Mouse (Mus musculus) CH12.LX (cell line): ENCODE measurements at regions not wholly inside any gene's neighbourhood (a gene's known extent, or its start where the extent isn't known, plus 50 kb on each side); places are given as distances from the start of the nearest gene placed in this dataset.

Source experiments
- E2F4 ChIP-seq: IDR thresholded peaks from 2 replicates; pipeline ENCODE4 v1.6.1; 2011; ENCODE audit warnings: low read depth, low read length, improper control_type of control experiment; ENCODE audit not compliant: insufficient replicate concordance
- ELF1 ChIP-seq: IDR thresholded peaks from 2 replicates; pipeline ENCODE4 v1.6.1; 2014; ENCODE audit warnings: low read depth, mild to moderate bottlenecking, inconsistent platforms, low read length, improper control_type of control experiment
- EP300 ChIP-seq: IDR thresholded peaks from 2 replicates; pipeline ENCODE4 v1.6.1; 2011; ENCODE audit warnings: low read length, improper control_type of control experiment
- JUND ChIP-seq: conservative IDR thresholded peaks from 2 replicates; pipeline ENCODE4 v1.6.1; 2011; ENCODE audit warnings: low read depth, low read length, improper control_type of control experiment
- KAT2A ChIP-seq: IDR thresholded peaks from 2 replicates; pipeline ENCODE4 v1.6.1; 2012; ENCODE audit warnings: low read length, improper control_type of control experiment, inconsistent platforms; ENCODE audit not compliant: insufficient replicate concordance
- MAX ChIP-seq: IDR thresholded peaks from 2 replicates; pipeline ENCODE4 v1.6.1; 2011; ENCODE audit warnings: low read length, improper control_type of control experiment
- POLR2A ChIP-seq: IDR thresholded peaks from 2 replicates; pipeline ENCODE4 v1.6.1; 2011; ENCODE audit warnings: low read depth, mild to moderate bottlenecking, improper control_type of control experiment, low read length
- SMC3 ChIP-seq: IDR thresholded peaks from 2 replicates; pipeline ENCODE4 v1.6.1; 2011; ENCODE audit warnings: low read depth, low read length, improper control_type of control experiment
- ZC3H11A ChIP-seq: IDR thresholded peaks from 2 replicates; pipeline ENCODE4 v1.6.1; 2012; ENCODE audit warnings: low read depth, mild to moderate bottlenecking, inconsistent platforms, low read length, improper control_type of control experiment

DNA sequence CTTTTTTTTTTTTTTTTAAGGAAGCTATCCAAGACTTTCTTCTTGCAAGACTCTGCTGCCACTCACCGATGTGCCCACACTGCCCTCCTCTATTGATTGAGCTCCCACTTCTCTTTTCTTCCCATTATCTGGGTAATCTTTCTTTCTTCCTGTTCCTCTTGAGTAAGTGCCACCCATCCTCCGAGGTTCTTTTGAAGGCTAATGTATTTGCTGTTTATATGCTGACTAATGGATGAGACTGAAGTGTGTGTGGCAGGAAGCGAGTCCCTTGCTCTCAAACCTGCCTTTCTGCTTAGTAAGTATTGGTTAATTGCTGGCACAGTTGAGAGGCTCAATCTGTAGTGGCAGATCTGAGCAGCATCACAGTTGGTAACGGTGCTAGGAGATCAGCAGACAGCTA is 142.1 kb upstream of the Plxnc1 start:
- no peak for TF ChIP-seq POLR2A
- TF ChIP-seq EP300, result no peak
- TF ChIP-seq SMC3, result no peak
- TF ChIP-seq KAT2A, result no peak
- TF ChIP-seq E2F4, result no peak
- TF ChIP-seq MAX, result no peak
- TF ChIP-seq JUND, result no peak
- no peak for TF ChIP-seq ZC3H11A
- no peak for TF ChIP-seq ELF1
